Mouse (Mus musculus) gastrocnemius, adult 8-10 months (tissue): ENCODE data around the gene H2-Ob. TPM values are rescaled to one million over a fixed set of nuclear protein-coding genes. Genes with fewer than 3 reads are reported as not detected.
"Not testable (repeated sequence)": the region's sequence is repeated elsewhere in the genome, so short reads cannot be mapped to it uniquely, and the experiment has no call there.

ENCODE experiments used
- DNase-seq, 2 experiments: peaks; one replicate each; pipeline ENCODE4 v3.0.0; 2022; ENCODE audit warnings: low spot score in 2 of 2
- total RNA-seq, 4 experiments: library from RNA; stranded (reverse); gene quantifications; 2 replicates each; pipeline ENCODE4 v1.2.4; 2022

The H2-Ob gene
- total RNA-seq, 4 experiments from 2014 or later = 0.10 TPM; not detected in 3

- DNase-seq = peak in 1 of 2 experiments; percentile 1
Measured at GRCm38 (mm10) chr17:34207456-34207855, 31.2 kb upstream of the H2-Ob start.

GRCm38 (mm10) chr17:34207866-34208265 lies 30.8 kb upstream of the H2-Ob start:
- DNase-seq = peak in 1 of 2 experiments; percentile 2

- peak in 1 of 2 experiments; percentile 1 for DNase-seq
Measured at GRCm38 (mm10) chr17:34208421-34208820, 30.3 kb upstream of the H2-Ob start.

- no peak for DNase-seq
Measured at GRCm38 (mm10) chr17:34209680-34210079, 29.0 kb upstream of the H2-Ob start.

- DNase-seq = peak in 1 of 2 experiments; percentile 1
Measured at GRCm38 (mm10) chr17:34210599-34210998, 28.1 kb upstream of the H2-Ob start.

- DNase-seq = no peak
Measured at GRCm38 (mm10) chr17:34211746-34212365, 26.8 kb upstream of the H2-Ob start.

GRCm38 (mm10) chr17:34213936-34214335 lies 24.8 kb upstream of the H2-Ob start:
- no peak for DNase-seq

GRCm38 (mm10) chr17:34215176-34215575 lies 23.5 kb upstream of the H2-Ob start:
- no peak for DNase-seq

GRCm38 (mm10) chr17:34217216-34217928 lies 21.3 kb upstream of the H2-Ob start:
- no peak for DNase-seq

GRCm38 (mm10) chr17:34217986-34218385 lies 20.7 kb upstream of the H2-Ob start:
- DNase-seq = no peak

- DNase-seq = peak; percentile 79 to 86
Measured at GRCm38 (mm10) chr17:34218675-34219074, 20.0 kb upstream of the H2-Ob start.

- DNase-seq = peak; percentile 46 to 48
Measured at GRCm38 (mm10) chr17:34219096-34219495, 19.6 kb upstream of the H2-Ob start.

- not testable (repeated sequence) for DNase-seq
Measured at GRCm38 (mm10) chr17:34219801-34220200, 18.9 kb upstream of the H2-Ob start.

- not testable (repeated sequence) for DNase-seq
Measured at GRCm38 (mm10) chr17:34220401-34220800, 18.3 kb upstream of the H2-Ob start.

GRCm38 (mm10) chr17:34224816-34225215 lies 13.9 kb upstream of the H2-Ob start:
- no peak for DNase-seq

- no peak for DNase-seq
Measured at GRCm38 (mm10) chr17:34225426-34225825, 13.3 kb upstream of the H2-Ob start.

- not testable (repeated sequence) for DNase-seq
Measured at GRCm38 (mm10) chr17:34225911-34226310, 12.8 kb upstream of the H2-Ob start.

GRCm38 (mm10) chr17:34230971-34231370 lies 7.7 kb upstream of the H2-Ob start:
- DNase-seq = peak in 1 of 2 experiments; percentile 23

GRCm38 (mm10) chr17:34232021-34232420 lies 6.7 kb upstream of the H2-Ob start:
- DNase-seq = not testable (repeated sequence)

GRCm38 (mm10) chr17:34234926-34235325 lies 3.8 kb upstream of the H2-Ob start:
- DNase-seq = peak; percentile 63 to 67

GRCm38 (mm10) chr17:34236691-34237090 lies 2.0 kb upstream of the H2-Ob start:
- no peak for DNase-seq

- DNase-seq = no peak
Measured at GRCm38 (mm10) chr17:34237741-34238140, 962 bp upstream of the H2-Ob start.

- no peak for DNase-seq
Measured at GRCm38 (mm10) chr17:34239601-34240041, 918 bp downstream of the H2-Ob start.
